Mouse (Mus musculus) embryo, embryonic 10.5 days (tissue): Measurements from ENCODE around the gene Vtn.
A peak's percentile ranks its signal among the peaks of the same experiment; 100 is the strongest.

Experiments
- DNase-seq: peaks from one replicate; pipeline ENCODE4 v3.0.0-alpha.2; 2015; ENCODE audit warnings: low spot score

The Vtn gene

DNA sequence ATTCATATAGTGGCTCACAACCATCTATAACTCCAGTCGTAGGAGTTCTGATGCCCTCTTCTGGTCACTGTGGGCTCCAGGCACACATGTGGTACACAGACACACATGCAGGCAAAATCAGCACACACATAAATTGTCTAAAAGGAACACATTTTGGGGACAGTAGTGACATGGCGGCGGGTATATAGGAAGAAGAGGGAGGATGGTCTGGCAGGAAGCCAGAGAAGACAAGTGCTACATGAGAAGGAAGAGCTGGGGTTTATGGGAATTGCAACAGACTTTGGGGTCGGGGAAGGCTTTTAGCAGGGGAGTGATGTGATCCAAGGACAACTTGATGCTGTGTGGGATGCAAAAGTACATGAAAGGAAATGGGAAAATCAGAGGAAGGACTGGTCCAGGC lies 35.6 kb downstream of the Vtn start:
- no peak for DNase-seq

DNA sequence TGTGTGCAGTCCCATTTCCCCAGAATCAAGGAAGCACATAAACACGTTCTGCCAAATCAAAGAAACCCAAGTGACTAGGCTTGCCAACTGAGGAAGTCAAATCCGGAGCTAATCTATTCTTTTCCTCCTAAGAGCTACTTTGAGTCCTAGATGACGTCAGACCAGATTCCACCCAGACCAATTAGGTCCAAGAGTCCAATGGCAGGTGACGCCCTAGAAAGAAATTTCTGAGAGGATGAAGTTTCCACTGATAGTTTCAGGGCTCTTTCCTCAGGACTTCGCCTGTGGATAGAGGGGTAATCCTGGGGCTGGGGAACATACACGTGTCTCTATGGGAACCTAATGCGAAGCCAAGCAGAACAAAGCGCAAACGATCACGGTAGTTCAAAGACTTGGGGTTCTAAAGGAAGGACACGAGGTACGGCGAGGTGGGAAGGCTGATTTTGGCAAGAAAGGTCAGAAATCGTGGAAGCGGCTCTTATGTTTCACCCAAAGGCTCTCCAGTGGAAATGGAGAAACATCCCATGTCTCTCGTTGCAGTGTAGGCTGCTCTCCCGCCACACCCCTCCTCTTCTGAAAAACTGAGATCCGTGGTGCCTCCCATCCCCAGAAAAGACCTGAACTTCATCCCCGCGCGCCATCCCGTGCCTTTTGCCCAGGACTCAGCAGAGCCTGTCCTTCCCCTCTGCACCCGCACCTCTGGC lies 36.6 kb downstream of the Vtn start:
- peak; percentile 75 for DNase-seq

DNA sequence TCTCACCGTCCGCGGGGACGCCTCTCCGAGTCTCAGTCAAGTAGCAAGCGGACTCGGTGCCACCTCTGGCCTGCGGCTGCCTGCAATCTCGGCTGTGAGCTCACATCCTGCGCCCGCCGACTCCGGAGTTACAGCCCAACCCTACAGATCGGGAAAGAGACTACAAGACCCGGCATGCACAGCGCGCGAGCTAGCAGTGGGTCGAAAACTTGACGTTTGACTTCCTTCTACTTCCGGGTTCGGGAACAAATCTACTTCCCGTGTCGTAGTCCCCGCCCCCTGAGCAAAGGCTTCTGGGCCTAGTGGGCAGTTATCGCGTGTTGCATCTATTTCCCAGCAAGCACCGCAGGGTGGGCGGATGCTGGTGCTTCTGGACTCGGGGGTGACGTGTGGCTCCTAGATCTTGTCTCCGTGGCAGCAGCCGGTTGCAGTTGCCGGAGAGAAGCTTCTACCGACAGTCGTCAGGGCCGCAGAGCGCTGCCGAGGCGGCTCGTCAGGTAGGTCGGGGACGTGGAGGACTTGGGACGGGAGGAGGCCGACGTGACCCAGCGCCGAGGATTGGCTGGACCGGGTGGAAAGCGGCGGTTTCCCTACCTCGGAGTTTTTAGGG lies 37.3 kb downstream of the Vtn start, which contains the start of the genes Tnfaip1 and Ift20:
Gene Tnfaip1, minus strand, starts transcription at position 253 of the 610 bp plus-strand sequence.
Gene Ift20, plus strand, starts transcription at position 282 of the 610 bp plus-strand sequence.
- DNase-seq: peak; percentile 100

DNA sequence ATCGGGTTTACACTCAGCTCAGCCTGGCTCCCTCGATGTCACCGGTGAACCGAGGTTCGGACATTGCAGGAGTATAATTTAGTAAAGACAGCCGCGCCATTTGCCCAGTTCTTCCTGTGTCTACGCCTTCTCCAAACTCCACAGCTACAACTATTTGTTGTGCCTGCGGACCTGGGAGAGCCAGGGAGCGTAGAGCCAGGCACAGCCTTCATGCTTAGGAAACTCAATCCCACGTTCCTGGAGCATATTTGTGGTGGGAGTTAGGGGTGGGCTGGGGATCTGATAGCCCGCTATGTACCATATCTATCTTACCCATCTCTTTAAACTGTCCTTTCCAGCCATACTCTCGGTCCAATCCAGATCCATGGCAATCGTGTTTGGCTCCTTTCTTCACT lies 37.8 kb downstream of the Vtn start:
- DNase-seq: no peak

DNA sequence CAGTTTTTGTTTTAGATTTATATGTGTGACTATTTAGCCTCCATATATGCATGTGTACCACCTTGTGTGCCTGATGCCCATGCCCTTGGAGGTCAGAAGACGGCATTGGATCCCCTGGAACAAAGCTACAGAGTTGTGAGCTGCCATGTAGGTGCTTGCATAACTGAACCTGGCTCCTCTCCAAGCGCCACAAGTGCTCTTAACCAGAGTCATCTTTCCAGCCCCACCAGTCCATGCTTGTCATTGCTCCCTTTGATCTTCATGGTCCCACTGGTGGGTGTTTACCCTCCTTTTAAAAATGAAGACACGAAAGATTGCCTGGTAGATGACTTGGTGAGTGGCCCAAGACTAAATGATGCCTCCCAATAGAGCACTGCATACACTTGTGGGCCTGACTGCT lies 41.5 kb downstream of the Vtn start:
- no peak for DNase-seq

DNA sequence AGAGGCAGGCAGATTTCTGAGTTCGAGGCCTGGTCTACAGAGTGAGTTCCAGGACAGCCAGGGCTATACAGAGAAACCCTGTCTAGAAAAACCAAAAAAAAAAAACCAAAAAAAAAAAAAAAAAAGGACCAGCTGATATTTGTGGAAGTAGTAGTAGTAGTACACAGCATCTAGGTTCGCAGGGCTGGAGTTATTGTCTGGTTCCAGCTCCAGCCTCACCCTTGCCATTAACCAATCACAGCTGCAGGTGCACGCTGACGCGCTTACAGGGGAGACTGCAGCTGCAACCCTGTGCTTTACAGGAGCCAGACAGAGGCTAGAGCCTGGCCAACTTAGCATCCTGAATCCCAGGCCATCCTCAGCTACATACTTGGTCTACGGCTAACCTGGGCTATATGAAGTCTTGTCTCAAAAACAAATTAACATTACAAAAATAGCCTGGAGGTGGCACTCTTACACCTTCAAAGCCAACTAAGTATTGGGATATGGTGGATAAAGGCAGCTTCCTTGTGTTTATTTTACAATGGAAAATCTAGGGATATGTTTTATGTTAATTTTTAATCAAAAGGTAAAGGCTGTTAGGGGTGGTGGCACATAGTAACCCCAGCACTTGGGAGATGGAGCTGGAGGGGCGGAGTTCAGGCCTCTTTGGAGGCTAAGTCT lies 45.7 kb downstream of the Vtn start:
- DNase-seq: no peak

DNA sequence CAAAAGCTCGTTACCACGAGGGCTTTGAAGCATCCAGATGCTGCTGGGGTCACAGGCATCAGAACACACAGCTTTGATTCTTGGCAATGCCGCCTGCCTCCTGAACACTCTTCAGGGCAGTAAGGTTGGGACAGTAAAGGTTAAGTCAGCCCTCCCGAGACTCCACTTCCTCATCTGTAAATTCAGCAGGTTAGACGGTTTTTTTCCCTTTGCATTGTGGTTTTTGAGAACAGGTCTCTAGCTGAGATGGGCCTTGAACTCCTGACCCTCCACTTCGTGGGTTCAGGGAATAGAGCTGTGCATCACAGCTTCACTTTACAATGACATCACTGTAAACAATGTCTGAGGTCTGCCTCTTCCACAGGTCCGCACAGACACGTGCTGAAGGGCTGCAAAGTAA lies 46.3 kb downstream of the Vtn start:
- DNase-seq: no peak

DNA sequence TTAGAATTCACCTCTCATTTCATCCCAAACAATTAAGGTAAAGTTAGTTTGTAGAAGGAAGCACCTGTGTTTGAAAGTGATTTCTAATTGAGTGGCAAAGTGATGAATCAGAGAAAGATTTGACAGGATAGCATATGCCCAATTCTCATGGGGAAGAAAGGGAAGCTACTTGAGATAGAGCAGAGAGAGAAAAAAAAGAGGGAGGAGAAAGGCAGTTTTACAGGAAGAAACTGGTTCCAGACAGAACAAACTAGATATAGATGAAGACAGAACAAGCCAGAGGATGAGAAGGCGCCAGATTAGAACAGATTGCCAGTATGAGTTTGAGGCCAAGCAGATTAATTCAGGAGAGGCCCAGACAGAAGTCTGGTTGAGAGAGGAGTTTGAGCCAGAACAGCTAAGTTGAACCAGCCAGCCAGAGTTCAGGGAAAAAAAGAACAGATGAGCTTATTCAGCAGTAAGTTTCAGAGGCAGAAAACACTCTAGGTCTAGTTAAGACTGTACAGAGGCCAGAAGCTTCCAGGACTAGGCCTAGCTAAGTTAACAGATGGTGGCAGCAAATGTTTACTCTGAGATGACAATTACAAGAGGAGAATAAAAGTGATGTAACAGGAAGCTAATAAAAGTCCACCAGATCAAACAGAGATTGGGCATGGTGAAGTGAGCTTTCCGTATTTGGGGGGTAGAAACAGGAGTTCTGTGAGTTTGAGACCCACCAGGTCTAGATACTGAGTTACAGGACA lies 49.0 kb downstream of the Vtn start:
- DNase-seq: no peak

DNA sequence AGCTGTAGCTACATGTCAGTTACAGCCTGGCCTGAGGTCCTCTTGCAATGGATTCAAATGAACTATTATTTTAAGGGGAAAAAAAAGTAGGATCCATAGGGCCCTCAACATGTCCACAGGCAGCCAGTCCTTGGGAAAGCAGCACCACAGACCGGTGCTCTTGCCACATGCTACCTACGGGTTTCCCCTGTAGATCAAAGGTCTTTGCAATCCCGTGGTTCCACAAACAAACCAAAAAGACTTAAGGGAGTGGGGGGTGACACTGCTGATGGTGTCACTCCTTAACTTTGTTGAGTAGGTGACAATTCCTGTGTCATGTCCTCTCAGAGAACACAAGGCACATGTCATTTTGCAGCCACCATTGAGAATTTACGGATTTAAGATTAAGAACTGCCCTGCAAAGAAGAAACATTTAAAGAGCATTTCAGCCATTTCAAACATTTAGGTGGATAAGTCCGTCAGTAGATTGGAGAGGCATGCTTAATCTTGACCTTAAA lies 50.6 kb downstream of the Vtn start:
- peak; percentile 21 for DNase-seq

DNA sequence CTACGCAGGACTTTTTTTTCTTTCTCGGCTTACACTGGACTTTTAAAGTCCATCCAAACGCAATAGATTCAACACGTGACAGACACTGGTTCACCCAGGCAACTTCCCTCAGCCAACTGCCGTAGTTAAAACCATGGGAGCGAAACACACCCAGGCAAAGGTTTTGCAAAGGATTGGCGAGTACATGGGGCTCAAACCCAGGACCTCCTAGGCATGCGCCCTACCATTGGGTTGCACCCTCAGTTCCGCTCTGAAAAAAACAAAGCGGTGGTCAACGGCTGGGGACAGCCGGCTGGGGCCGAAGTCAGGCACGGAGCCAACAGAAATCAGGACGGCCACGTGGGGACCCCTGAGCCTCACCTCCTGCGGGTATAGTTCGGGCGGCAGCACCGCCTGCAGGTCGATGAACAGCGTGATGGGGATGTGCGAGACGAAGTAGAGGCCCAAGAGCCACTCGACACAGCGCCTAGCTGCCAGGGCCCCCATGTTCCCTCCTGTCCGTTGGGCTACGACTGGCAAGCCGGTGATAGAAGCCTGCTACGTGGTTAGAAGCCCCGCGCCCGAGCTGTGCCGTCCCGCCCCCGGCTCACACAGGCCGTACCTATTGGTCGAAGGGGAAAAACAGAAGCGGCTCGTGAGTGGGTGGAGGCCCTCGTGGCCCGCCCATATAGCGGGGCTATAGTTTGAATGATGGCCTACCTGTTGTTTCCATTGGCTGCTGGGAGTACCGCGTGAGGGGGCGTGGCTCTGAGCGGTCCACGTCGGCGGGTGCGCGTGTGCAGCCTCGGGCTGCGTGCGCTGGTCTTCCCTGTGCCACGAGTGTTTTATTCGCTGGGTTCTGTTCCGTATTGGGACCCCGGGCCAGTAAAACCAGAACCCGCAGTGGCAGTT lies 51.5 kb downstream of the Vtn start, which contains the start of gene Tmem97:
Gene Tmem97, minus strand, starts transcription at position 610 of the 891 bp plus-strand sequence.
- peak; percentile 98 for DNase-seq

DNA sequence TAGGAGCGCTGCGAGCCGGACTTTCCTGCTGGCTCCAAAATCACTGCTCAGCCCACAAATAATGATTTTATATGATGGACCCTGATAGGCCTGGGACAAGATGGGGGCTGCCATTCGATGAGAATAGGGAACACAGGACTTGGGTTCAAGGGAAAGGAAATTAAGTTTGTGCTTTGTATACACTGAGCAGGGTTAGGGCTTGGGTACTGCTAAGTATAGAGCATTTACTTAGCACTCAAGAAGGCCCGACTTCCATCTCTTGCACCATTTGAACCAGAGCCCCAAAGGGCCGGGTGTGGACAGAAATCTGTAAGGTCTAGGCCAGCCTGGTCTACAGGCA lies 52.1 kb downstream of the Vtn start:
- DNase-seq: no peak
